Mouse (Mus musculus): Measurements from ENCODE around the gene Rtn4rl2. TPM values are rescaled to one million over a fixed set of nuclear protein-coding genes. Genes with fewer than 3 reads are reported as not detected.

Gene Rtn4rl2
- total RNA-seq, 2 experiments from 2014 or later = 3.0 to 3.5 TPM

Small RNAs within 50 kb of the gene (microRNA-seq; reads per million reads assigned to microRNA genes)
- 0 reads per million in 2 experiments for gene Gm24332

Other genes starting within 250 kb of the Rtn4rl2 start
- gene Ctnnd1, start 235.9 kb downstream of the Rtn4rl2 start, total RNA-seq (2021) = 10 to 100 TPM; 53.6 to 63.9 TPM
- gene Btbd18, start 227.6 kb downstream of the Rtn4rl2 start, total RNA-seq (2021) = not detected
- gene Selenoh, start 215.9 kb downstream of the Rtn4rl2 start, total RNA-seq (2021) = 10 to 100 TPM; 22.7 to 29.2 TPM
- 10 to 100 TPM in 1 of 2 experiments, 1 to 10 TPM in 1; 5.4 to 10.0 TPM for gene Gm28635, start 208.7 kb downstream of the Rtn4rl2 start, total RNA-seq (2021)
- 10 to 100 TPM; 14.7 to 15.2 TPM for gene Med19, start 208.3 kb downstream of the Rtn4rl2 start, total RNA-seq (2021)
- gene Tmx2, start 207.6 kb downstream of the Rtn4rl2 start, total RNA-seq (2021) = 100 to 1,000 TPM; 114 to 150 TPM
- 10 to 100 TPM; 63.2 to 64.3 TPM for gene Zdhhc5, start 171.5 kb downstream of the Rtn4rl2 start, total RNA-seq (2021)
- gene Clp1, start 159.4 kb downstream of the Rtn4rl2 start, total RNA-seq (2021) = 1 to 10 TPM; 4.3 to 4.4 TPM
- under 1 TPM; 0.20 to 0.23 TPM for gene Ypel4, start 152.7 kb downstream of the Rtn4rl2 start, total RNA-seq (2021)
- gene Gm19426, start 143.1 kb downstream of the Rtn4rl2 start, total RNA-seq (2021) = 1 to 10 TPM in 1 of 2 experiments, under 1 TPM in 1; 0.98 to 1.7 TPM
- 10 to 100 TPM; 64.0 to 71.6 TPM for gene Serping1, start 111.3 kb downstream of the Rtn4rl2 start, total RNA-seq (2021)
- 10 to 100 TPM; 30.0 to 33.2 TPM for gene Ube2l6, start 87.9 kb downstream of the Rtn4rl2 start, total RNA-seq (2021)
- not detected for gene Smtnl1, start 64.1 kb downstream of the Rtn4rl2 start, total RNA-seq (2021)
- gene Timm10, start 59.7 kb downstream of the Rtn4rl2 start, total RNA-seq (2021) = 100 to 1,000 TPM; 109 to 146 TPM
- gene Slc43a1, start 47.9 kb downstream of the Rtn4rl2 start, total RNA-seq (2021) = 1 to 10 TPM; 2.6 to 3.3 TPM
- 10 to 100 TPM; 65.4 to 72.8 TPM for gene Slc43a3, start 49.9 kb upstream of the Rtn4rl2 start, total RNA-seq (2021)
- not detected for gene Prg2, start 93.8 kb upstream of the Rtn4rl2 start, total RNA-seq (2021)
- gene Prg3, start 101.5 kb upstream of the Rtn4rl2 start, total RNA-seq (2021) = not detected
- gene Ssrp1, start 150.5 kb upstream of the Rtn4rl2 start, total RNA-seq (2021) = 10 to 100 TPM; 36.7 to 43.5 TPM
- under 1 TPM; 0.20 to 0.44 TPM for gene P2rx3, start 150.8 kb upstream of the Rtn4rl2 start, total RNA-seq (2021)
- gene Tnks1bp1, start 161.3 kb upstream of the Rtn4rl2 start, total RNA-seq (2021) = 10 to 100 TPM; 48.1 to 51.2 TPM
- gene Aplnr, start 249.5 kb upstream of the Rtn4rl2 start, total RNA-seq (2021) = 10 to 100 TPM in 1 of 2 experiments, 1 to 10 TPM in 1; 5.7 to 11.3 TPM